Mouse (Mus musculus) myocyte (in vitro differentiated cells): ENCODE data around the gene Otop2.

Experiments
- CEBPB ChIP-seq: IDR thresholded peaks from 2 replicates; pipeline ENCODE4 v1.6.1; 2011; ENCODE audit warnings: mild to moderate bottlenecking, moderate library complexity; ENCODE audit not compliant: poor library complexity, insufficient read depth, severe bottlenecking
- E2F4 ChIP-seq: IDR thresholded peaks from one replicate; pipeline ENCODE4 v1.6.1; 2011; ENCODE audit warnings: mild to moderate bottlenecking, control low read depth, moderate library complexity; ENCODE audit not compliant: insufficient read depth
- MAX ChIP-seq: IDR thresholded peaks from one replicate; pipeline ENCODE4 v1.6.1; 2011; ENCODE audit warnings: low read depth, mild to moderate bottlenecking, control low read depth
- MYOD1 ChIP-seq, 3 experiments: IDR thresholded peaks; one replicate each; pipeline ENCODE4 v1.6.1; 2011; ENCODE audit warnings: control low read depth in 2 of 3, low read depth in 2 of 3, mild to moderate bottlenecking in 2 of 3, moderate library complexity in 1 of 3; ENCODE audit not compliant: insufficient read length in 2 of 3, control insufficient read depth in 1 of 3
- MYOG ChIP-seq, 3 experiments: IDR thresholded peaks; one replicate each; pipeline ENCODE4 v1.6.1; 2011; ENCODE audit warnings: control low read depth in 2 of 3, low read depth in 2 of 3, mild to moderate bottlenecking in 2 of 3; ENCODE audit not compliant: insufficient read length in 2 of 3, control insufficient read depth in 1 of 3, insufficient read depth in 1 of 3
- POLR2A ChIP-seq: IDR thresholded peaks from one replicate; pipeline ENCODE4 v1.6.1; 2011; ENCODE audit warnings: low read depth, mild to moderate bottlenecking, control low read depth, moderate library complexity; ENCODE audit not compliant: insufficient read length
- POLR2AphosphoS2 ChIP-seq: IDR thresholded peaks from one replicate; pipeline ENCODE4 v1.6.1; 2011; ENCODE audit warnings: low read depth, control low read depth; ENCODE audit not compliant: insufficient read length
- REST ChIP-seq: IDR thresholded peaks from one replicate; pipeline ENCODE4 v1.6.1; 2011; ENCODE audit warnings: mild to moderate bottlenecking, control low read depth, moderate library complexity; ENCODE audit not compliant: insufficient read depth, insufficient read length
- SRF ChIP-seq: IDR thresholded peaks from one replicate; pipeline ENCODE4 v1.6.1; 2011; ENCODE audit warnings: low read depth; ENCODE audit not compliant: control insufficient read depth, insufficient read length
- TCF12 ChIP-seq: IDR thresholded peaks from one replicate; pipeline ENCODE4 v1.6.1; 2011; ENCODE audit warnings: mild to moderate bottlenecking, control low read depth; ENCODE audit not compliant: poor library complexity, insufficient read depth, severe bottlenecking
- USF1 ChIP-seq: IDR thresholded peaks from one replicate; pipeline ENCODE4 v1.6.1; 2011; ENCODE audit warnings: low read depth, mild to moderate bottlenecking, control low read depth, moderate library complexity

- TF ChIP-seq MAX (no peak), POLR2A (no peak), CEBPB (no peak), REST (no peak), E2F4 (no peak), MYOG (IDR thresholded peaks at IDR 0.05; ENCODE audit: control insufficient read depth in 1 of 3, insufficient read depth in 1 of 3, insufficient read length in 2 of 3, low read depth in 2 of 3) (no peak), POLR2AphosphoS2 (no peak), TCF12 (no peak), USF1 (no peak), MYOD1 (IDR thresholded peaks at IDR 0.05; ENCODE audit: control insufficient read depth in 1 of 3, insufficient read length in 2 of 3, low read depth in 2 of 3) (no peak), SRF (no peak)
Measured at GRCm38 (mm10) chr11:115275509-115275908, 31.5 kb upstream of the Otop2 start.
